Mouse (Mus musculus) kidney, adult 2 months (tissue): Measurements from ENCODE around the gene Alg5. TPM values are rescaled to one million over a fixed set of nuclear protein-coding genes. Genes with fewer than 3 reads are reported as not detected.
"Not testable (repeated sequence)": the region's sequence is repeated elsewhere in the genome, so short reads cannot be mapped to it uniquely, and the experiment has no call there.

Experiments used
- DNase-seq: peaks from one replicate; pipeline ENCODE4 v3.0.0; 2021
- H3K27ac ChIP-seq: fragments of 200-500 bp; 2 replicates; pipeline ENCODE4 v1.5.1; 2012; ENCODE audit warnings: low read depth, low read length, control low read depth, inconsistent platforms; ENCODE audit not compliant: insufficient read depth
- H3K27me3 ChIP-seq: fragments of 200-500 bp; replicated peaks from 2 replicates; pipeline ENCODE4 v1.6.1; 2012; ENCODE audit warnings: mild to moderate bottlenecking, moderate library complexity, low read length, inconsistent platforms; ENCODE audit not compliant: control insufficient read depth, insufficient read depth
- H3K36me3 ChIP-seq: fragments of 200-500 bp; 2 replicates; pipeline ENCODE4 v1.6.1; 2012; ENCODE audit warnings: mild to moderate bottlenecking, moderate library complexity, low read length, inconsistent platforms; ENCODE audit not compliant: control insufficient read depth, insufficient read depth
- H3K4me1 ChIP-seq: fragments of 200-500 bp; 2 replicates; pipeline ENCODE4 v1.6.1; 2011; ENCODE audit warnings: low read length; ENCODE audit not compliant: control insufficient read depth, insufficient read depth
- H3K4me3 ChIP-seq: fragments of 200-500 bp; 2 replicates; pipeline ENCODE4 v1.5.1; 2011; ENCODE audit warnings: mild to moderate bottlenecking, low read depth, low read length, control low read depth; ENCODE audit not compliant: insufficient read depth
- CTCF ChIP-seq: fragments of 200-500 bp; conservative IDR thresholded peaks from 2 replicates; pipeline ENCODE4 v1.5.1; 2011; ENCODE audit warnings: low read depth, mild to moderate bottlenecking, control low read depth, low read length, moderate library complexity, mixed read lengths; ENCODE audit not compliant: insufficient read depth, insufficient read length
- POLR2A ChIP-seq: fragments of 200-500 bp; IDR thresholded peaks from one replicate; pipeline ENCODE4 v1.6.1; 2011; ENCODE audit warnings: low read depth, low read length, control low read depth
- WGBS: fragments of 180-500 bp; shearing (Covaris S2); methylation state at CpG from one replicate; pipeline ENCODE4 v1.1.7; 2018; 5-methylcytosine and 5-hydroxymethylcytosine counted together
- polyA plus RNA-seq: library from polyadenylated mRNA; depleted of rRNA; stranded (reverse); fragments of >200 nt; gene quantifications from 2 replicates; pipeline ENCODE4 v1.2.3, GENCODE M21; 2012; rRNA removed

Alg5 gene
- 20.1 and 22.2 TPM in 2 replicates for polyA plus RNA-seq

GRCm38 (mm10) chr3:54735247-54736046 is at the start of gene Alg5, which contains the start of gene Exosc8:
Alg5 (plus strand) TSS chr3:54735539.
Exosc8 (minus strand) TSS chr3:54735393.
- Histone ChIP-seq H3K4me3 (peak within 1 kb of the TSS; percentile 86), H3K4me1 (peaks cover 8% of the 10 kb centered on the region; the same call in 1 of the 2 replicates), H3K27ac (peak within 1 kb of the TSS; percentile 97), H3K27me3 (no peaks in the 10 kb centered on the region), H3K36me3 (no peaks in the 10 kb centered on the region; the same call in 1 of the 2 replicates)
- DNase-seq, result peak; percentile 89
- WGBS, result under 1% methylated on average over 62 of the region's 65 CpGs
- TF ChIP-seq CTCF, result peak; percentile 80
- peak; percentile 39 for TF ChIP-seq POLR2A

GRCm38 (mm10) chr3:54687245-54687644 is 48.1 kb upstream of the Alg5 start:
- no peaks in the 10 kb centered on the region for H3K36me3 ChIP-seq
- 63% methylated on average over 2 of the region's 2 CpGs for WGBS

GRCm38 (mm10) chr3:54689091-54689490 is 46.2 kb upstream of the Alg5 start:
- Histone ChIP-seq H3K36me3 (no peaks in the 10 kb centered on the region), H3K4me1 (no peaks in the 10 kb centered on the region; the same call in 1 of the 2 replicates), H3K27me3 (no peaks in the 10 kb centered on the region), H3K4me3 (no peak overlapping the region), H3K27ac (no peak overlapping the region)
- WGBS, result 28% methylated on average over 2 of the region's 2 CpGs
- DNase-seq, result peak; percentile 12
- TF ChIP-seq POLR2A (no peak), CTCF (no peak)

More at GRCm38 (mm10) chr3:54687245-54687644, 48.1 kb upstream of the Alg5 start:
- DNase-seq, result no peak
- TF ChIP-seq CTCF (no peak), POLR2A (no peak)
- H3K27ac ChIP-seq, result no peak overlapping the region
- H3K27me3 ChIP-seq, result no peaks in the 10 kb centered on the region
- no peaks in the 10 kb centered on the region; the same call in 1 of the 2 replicates for H3K4me1 ChIP-seq
- H3K4me3 ChIP-seq, result no peak overlapping the region

GRCm38 (mm10) chr3:54692202-54693055 is 42.9 kb upstream of the Alg5 start, which contains the start of gene Supt20:
Supt20 (plus strand) TSS chr3:54692807.
- DNase-seq, result peak; percentile 97
- Histone ChIP-seq H3K27ac (peak within 1 kb of the TSS; percentile 57), H3K4me3 (peak within 1 kb of the TSS; percentile 69), H3K36me3 (no peaks in the 10 kb centered on the region), H3K4me1 (no peaks in the 10 kb centered on the region; the same call in 1 of the 2 replicates), H3K27me3 (no peaks in the 10 kb centered on the region)
- TF ChIP-seq POLR2A (no peak), CTCF (no peak)
- WGBS, result 2% methylated on average over 65 of the region's 65 CpGs

- WGBS, result under 1% methylated on average over 8 of the region's 8 CpGs
- Histone ChIP-seq H3K4me3 (peak overlapping the region; percentile 69), H3K4me1 (no peaks in the 10 kb centered on the region; the same call in 1 of the 2 replicates), H3K36me3 (no peaks in the 10 kb centered on the region), H3K27me3 (no peaks in the 10 kb centered on the region), H3K27ac (peak overlapping the region; percentile 57)
- TF ChIP-seq POLR2A, result no peak
- no peak for TF ChIP-seq CTCF
- DNase-seq, result no peak
Measured at GRCm38 (mm10) chr3:54693056-54693415, 42.3 kb upstream of the Alg5 start.

- Histone ChIP-seq H3K4me1 (no peaks in the 10 kb centered on the region), H3K36me3 (peaks cover 6% of the 10 kb centered on the region), H3K4me3 (no peak overlapping the region), H3K27me3 (no peaks in the 10 kb centered on the region), H3K27ac (no peak overlapping the region)
- WGBS, result 70% methylated on average over 5 of the region's 5 CpGs
- TF ChIP-seq POLR2A (no peak), CTCF (no peak)
- no peak for DNase-seq
Measured at GRCm38 (mm10) chr3:54699759-54700301, 35.5 kb upstream of the Alg5 start.

GRCm38 (mm10) chr3:54704106-54704505 is 31.2 kb upstream of the Alg5 start:
- not testable (repeated sequence) for H3K4me3 ChIP-seq, H3K4me1 ChIP-seq, H3K27me3 ChIP-seq, H3K27ac ChIP-seq, DNase-seq
- peaks cover 13% of the 10 kb centered on the region for H3K36me3 ChIP-seq
- 96% methylated on average over 8 of the region's 8 CpGs for WGBS
